Mouse (Mus musculus): ENCODE data around the gene Kif1c.

DNA sequence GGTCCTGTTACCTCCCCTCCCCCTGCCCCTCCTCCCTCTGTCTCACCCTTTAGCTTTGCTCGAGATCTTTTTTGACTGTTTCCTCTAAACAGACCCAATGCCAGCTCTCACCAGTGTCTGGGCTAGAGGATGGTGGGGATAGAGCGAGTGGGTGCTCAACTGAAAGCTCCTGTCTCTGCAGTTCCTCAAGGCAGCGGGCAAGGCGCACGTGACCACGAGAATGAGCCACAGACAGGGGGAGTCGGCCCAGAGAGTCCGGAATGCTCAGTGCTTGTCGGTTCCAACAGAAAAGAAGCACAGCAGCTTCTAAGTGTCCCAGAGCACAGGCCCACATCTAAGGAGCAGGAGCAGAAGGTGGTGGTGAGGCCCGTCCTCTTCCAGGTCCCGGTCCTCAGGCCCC lies 25.8 kb upstream of the Kif1c start:
- TF ChIP-seq GATA1 (IDR thresholded peaks at IDR 0.05; ENCODE audit: low read length) (no peak), TAL1 (IDR thresholded peaks at IDR 0.05; ENCODE audit: low read length) (no peak)
